Mouse (Mus musculus): ENCODE measurements around the gene Fblim1.

Fblim1 gene

DNA sequence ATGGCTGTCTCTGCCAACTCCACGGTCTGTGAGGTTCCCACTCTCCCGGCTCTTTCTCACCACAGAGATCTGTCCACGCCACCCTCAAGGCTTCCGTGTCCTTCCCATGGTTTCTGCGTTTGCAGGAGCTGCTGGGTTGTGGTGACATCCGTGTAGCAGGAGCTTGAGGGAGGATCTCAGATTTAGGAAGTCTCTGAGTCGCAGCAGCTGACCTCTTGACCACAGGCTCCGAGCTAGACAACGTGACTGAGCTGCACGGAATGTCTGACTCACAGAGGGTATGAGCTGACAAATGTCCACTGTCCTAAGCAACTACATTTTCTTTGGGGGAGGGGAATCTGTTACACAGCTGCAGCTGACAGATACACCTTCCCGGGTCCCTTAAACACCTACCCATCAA, at the start of gene Fblim1:
TSS of gene Fblim1 (minus strand) at position 236 of the 400 bp plus-strand sequence.
- in situ Hi-C loops (cut with MboI; ENCODE audit: unreplicated experiment in 2 of 2), result loop anchor here (25.0 kb wide), 2 partner anchors 531 to 1806 kb away; partner anchors contain the start of gene Pramef8 (in 2 of the 2)

GRCm38 (mm10) chr4:141654509-141654908, 48.6 kb upstream of the Fblim1 start:
- in situ Hi-C loops (cut with MboI; ENCODE audit: unreplicated experiment in 2 of 2), result loop anchor here in 1 of 2 experiments (25.0 kb wide), 1 partner anchor 133 kb away; the partner anchor contains the start of genes Casp9 and Dnajc16

DNA sequence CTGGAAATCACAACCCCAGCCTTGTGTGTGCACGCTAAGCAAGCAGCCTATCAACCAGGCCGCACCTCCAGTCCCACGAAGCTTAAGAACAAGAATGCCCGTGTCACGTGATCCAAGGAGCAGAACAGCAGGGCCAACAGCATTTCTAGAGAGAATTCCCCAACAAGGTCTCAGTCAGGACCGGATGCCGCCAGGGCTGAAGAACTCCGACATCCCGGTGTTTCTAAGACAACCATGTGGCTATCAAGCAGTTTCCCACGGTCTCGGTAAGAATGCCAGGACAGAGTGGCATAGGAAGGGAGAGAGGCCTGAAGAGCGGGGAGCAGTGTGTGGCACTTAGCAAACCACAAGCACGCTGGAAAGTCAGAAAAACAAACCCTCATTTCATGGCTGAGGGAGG, 47.9 kb upstream of the Fblim1 start:
- in situ Hi-C loops (cut with MboI; ENCODE audit: unreplicated experiment in 2 of 2), result loop anchor here in 1 of 2 experiments (25.0 kb wide), 1 partner anchor 133 kb away; the partner anchor contains the start of genes Casp9 and Dnajc16

DNA sequence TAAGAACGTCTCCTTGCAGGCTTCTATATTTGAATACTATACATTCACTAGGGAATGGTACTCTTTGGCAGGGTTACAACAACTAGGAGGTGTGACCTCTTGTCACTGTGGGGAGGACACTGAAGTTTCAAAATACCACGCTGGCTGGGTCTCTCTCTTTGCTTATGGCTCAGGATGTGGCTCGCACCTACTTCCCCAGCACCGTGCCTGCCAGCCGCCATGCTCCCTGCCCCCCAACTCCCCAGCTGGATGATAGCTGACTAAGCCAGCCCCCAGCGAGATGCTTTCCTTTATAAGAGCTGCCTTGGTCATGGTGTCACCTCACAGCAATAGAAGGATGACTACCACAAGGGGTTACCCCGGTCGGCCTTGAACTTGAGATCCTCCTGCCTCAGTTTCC, 47.1 kb upstream of the Fblim1 start:
- in situ Hi-C loops (cut with MboI; ENCODE audit: unreplicated experiment in 2 of 2), result loop anchor here in 1 of 2 experiments (25.0 kb wide), 1 partner anchor 134 kb away; the partner anchor contains the start of genes Casp9 and Dnajc16

GRCm38 (mm10) chr4:141651944-141652343, 46.0 kb upstream of the Fblim1 start:
- in situ Hi-C loops (cut with MboI; ENCODE audit: unreplicated experiment in 2 of 2), result loop anchor here in 1 of 2 experiments (25.0 kb wide), 1 partner anchor 135 kb away; the partner anchor contains the start of genes Casp9 and Dnajc16

DNA sequence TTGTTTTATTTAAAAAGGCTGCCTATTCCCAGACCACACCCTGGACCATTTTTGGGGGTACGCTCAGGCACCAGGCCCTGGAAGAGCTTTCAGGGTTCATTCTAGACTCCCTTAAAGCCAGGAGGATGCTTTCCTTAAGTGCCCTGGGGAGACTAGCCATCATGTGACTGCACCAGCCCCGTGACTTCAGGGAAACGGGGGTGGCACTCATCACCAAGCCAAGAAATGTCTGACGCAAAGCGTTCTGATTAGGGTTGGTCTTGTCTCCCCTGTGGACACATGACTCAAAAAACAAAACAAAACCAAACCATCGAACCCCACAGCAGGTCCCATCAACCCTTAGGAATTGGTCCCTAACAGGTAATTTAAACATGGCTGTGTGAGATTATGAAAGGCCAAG, 45.4 kb upstream of the Fblim1 start:
- in situ Hi-C loops (cut with MboI; ENCODE audit: unreplicated experiment in 2 of 2), result loop anchor here in 1 of 2 experiments (25.0 kb wide), 1 partner anchor 136 kb away; the partner anchor contains the start of genes Casp9 and Dnajc16

- in situ Hi-C loops (cut with MboI; ENCODE audit: unreplicated experiment in 2 of 2), result no loop called here
Observed at GRCm38 (mm10) chr4:141649244-141649643, 43.3 kb upstream of the Fblim1 start.

DNA sequence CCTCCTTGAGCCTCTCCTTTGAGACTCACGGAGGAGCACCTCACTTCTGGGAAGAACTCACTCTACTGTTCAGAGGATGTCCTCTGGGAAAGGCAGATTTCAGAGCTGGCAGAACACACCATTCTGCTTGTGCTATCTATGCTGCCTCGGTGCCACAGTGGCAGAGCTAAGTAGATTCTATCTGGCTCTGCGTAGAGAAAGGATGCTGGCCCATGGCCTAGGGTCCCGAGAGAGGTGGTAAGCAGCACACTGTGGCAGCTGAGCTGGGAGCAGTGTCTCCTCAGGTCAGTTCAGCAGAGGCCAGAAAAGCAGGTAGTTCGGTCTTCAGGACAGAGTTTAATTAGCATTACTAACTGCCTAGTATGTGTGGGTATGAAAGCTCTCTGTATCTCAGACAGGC, 42.4 kb upstream of the Fblim1 start:
- in situ Hi-C loops (cut with MboI; ENCODE audit: unreplicated experiment in 2 of 2), result no loop called here

GRCm38 (mm10) chr4:141647187-141647586, 41.3 kb upstream of the Fblim1 start:
- in situ Hi-C loops (cut with MboI; ENCODE audit: unreplicated experiment in 2 of 2), result no loop called here

GRCm38 (mm10) chr4:141645988-141646387, 40.1 kb upstream of the Fblim1 start:
- in situ Hi-C loops (cut with MboI; ENCODE audit: unreplicated experiment in 2 of 2), result no loop called here

DNA sequence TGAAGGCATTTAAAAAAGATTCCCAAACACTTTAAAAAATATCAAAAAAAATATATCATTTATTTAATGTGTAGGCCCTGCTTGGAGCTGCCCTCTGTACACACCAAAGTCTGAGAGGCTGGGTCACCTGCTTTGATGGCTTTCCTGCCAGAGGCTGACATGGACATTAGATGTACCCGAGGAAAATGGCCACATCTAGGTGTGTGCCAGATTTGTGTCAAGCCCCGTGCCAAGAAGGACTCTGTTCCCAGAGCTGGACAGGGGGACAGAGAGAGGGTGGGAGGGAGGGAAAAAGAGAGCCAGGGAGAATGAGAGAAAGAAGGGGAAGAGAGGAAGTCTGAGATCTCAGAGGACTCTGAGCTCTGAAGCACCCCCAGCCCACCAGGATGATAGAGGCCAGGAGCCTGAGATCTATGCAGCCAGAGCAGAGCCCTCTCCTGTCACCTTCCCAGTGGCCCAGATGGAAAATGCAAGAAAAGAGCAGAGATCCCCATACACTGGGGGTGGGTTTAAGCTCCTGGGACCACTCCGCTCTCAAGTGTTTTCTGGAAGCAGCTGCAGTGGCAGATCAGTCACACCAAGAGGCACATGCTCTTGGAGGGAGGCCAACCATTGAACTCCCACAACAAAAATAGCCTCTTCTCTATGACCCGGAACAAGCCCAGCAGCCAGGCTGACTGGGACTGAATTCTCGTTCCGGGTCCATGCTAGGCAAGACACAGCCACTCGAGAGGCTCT, 37.4 kb upstream of the Fblim1 start:
- in situ Hi-C loops (cut with MboI; ENCODE audit: unreplicated experiment in 2 of 2), result no loop called here

DNA sequence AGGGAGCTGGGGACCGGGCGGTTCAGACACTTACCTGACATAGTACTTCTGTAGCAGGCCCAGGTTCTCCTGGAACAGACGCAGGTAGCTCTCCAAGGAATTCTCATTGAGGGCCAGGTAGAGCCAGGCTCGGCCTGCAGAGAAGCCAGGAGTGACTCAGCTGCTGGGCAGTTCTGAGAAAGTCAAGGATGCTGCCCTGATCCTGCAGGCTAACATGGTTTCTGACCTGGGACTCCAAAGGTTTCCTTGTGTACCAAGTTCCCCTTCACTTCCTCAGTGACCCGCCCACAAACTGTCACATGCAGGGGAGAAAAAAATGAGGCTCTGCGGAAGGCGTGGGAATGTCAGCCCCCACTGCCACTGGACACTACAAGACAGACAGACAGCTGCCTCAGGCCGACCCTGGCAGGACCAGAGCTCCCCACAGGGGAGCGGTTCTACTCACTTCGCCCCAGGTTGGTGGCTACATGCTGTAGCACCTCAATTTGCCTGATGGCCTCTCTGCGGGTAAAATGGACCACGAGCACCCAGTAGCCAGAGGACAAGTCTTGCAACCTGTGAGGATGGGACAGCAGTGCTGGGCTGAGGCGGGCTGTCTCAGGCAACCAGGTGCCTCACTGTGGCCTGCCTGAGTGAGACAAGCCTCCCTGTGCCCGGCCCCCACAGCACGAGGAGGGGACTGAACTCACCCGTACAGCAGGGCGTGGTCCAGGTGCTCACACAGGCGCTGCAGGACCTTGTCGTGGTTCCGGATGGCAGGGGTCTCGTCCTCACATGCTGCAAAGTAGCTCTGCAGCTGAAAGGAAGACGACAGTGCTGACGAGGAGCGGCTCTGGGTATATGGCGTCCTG, 36.3 kb upstream of the Fblim1 start:
- in situ Hi-C loops (cut with MboI; ENCODE audit: unreplicated experiment in 2 of 2), result no loop called here

GRCm38 (mm10) chr4:141641353-141641771, 35.5 kb upstream of the Fblim1 start:
- in situ Hi-C loops (cut with MboI; ENCODE audit: unreplicated experiment in 2 of 2), result no loop called here

DNA sequence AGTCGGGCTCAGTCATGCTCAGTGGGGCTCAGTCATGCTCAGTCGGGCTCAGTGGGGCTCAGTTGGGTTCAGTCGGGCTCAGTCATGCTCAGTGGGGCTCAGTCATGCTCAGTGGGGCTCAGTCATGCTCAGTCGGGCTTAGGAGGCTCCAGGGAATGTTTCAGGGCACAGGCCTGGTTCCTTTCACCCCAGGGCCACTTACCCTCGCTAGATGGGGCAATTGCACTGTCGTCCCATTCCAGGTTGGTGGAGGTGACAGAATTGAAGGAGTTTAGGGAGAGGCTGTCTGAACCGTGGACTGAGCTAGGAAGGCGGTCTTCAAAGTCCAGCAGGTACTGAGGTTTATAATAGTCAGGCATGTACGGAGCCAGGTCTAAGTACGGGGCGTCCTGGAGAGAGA, 33.6 kb upstream of the Fblim1 start:
- in situ Hi-C loops (cut with MboI; ENCODE audit: unreplicated experiment in 2 of 2), result no loop called here

- in situ Hi-C loops (cut with MboI; ENCODE audit: unreplicated experiment in 2 of 2), result no loop called here
Observed at GRCm38 (mm10) chr4:141636693-141637092, 30.8 kb upstream of the Fblim1 start.

DNA sequence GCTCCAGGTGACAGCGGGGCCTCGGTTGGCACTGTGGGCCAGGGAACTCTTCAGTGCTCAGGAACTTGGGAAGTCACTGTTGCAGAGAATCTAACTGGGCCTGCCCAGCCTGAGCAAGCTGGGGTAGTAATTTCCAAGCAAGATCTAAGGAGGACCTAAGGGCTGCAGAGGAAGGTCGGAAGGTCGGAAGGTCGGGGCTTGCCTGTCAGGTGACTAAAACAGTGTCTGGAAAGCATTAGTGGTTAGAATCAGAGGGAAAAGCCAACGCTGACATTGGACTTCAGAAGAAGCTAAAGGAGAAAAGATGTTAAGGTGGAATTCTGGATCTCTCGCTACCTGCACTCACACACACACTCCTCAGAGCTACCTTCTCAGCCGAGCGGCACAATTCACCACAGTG, 30.1 kb upstream of the Fblim1 start:
- in situ Hi-C loops (cut with MboI; ENCODE audit: unreplicated experiment in 2 of 2), result no loop called here

DNA sequence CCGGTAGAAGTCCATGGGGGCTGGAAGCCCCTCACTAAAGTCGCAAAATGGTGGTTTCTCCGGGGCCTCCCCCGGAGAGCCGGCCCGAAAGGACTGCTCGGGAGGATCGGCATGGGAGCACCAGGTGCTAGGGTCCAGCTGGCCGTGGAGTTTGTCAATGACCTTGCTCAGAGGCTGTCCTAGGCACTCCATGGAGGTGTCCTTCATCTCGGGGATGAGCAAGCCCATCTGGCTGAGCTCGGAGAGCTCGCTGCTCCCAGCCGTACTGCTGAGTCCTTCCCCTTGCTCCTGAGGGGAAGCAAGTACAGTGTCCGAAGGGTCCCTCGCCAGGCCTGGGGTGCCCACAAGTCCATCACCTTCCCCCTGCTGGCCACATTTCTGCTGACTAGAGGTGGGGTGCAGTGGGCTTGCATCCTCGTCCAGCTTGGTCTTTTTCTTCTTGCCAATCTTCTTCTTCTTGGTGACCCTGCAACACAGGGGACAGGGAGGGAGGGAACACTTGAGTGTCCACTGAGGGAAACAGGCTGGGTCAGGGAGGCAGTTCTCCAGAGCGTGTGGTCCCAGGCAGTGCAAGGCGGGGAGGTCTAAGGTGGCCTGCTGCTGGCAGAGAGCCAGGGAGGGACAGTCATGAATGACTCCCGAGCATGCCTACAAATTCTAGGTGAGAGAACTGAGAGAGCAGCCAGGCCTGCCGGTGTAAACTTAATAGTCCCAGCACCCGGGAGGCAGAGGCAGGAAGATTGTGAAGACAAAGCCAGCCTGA, 26.4 kb upstream of the Fblim1 start:
- in situ Hi-C loops (cut with MboI; ENCODE audit: unreplicated experiment in 2 of 2), result no loop called here

- in situ Hi-C loops (cut with MboI; ENCODE audit: unreplicated experiment in 2 of 2), result no loop called here
Observed at GRCm38 (mm10) chr4:141631250-141631649, 25.4 kb upstream of the Fblim1 start.

- in situ Hi-C loops (cut with MboI; ENCODE audit: unreplicated experiment in 2 of 2), result no loop called here
Observed at GRCm38 (mm10) chr4:141630021-141630420, 24.1 kb upstream of the Fblim1 start.

GRCm38 (mm10) chr4:141628661-141629060, 22.8 kb upstream of the Fblim1 start:
- in situ Hi-C loops (cut with MboI; ENCODE audit: unreplicated experiment in 2 of 2), result no loop called here

All from v-Abl transformed pro-B cells (cell line).